Mouse (Mus musculus): Measurements from ENCODE around the gene Cyp2j12. TPM values are rescaled to one million over a fixed set of nuclear protein-coding genes. Genes with fewer than 3 reads are reported as not detected.

Gene Cyp2j12
- total RNA-seq (2023) = not detected

GRCm38 (mm10) chr4:96140732-96141467 is at the start of gene Cyp2j12:
TSS of gene Cyp2j12 (minus strand) at chr4:96141152.

GRCm38 (mm10) chr4:96077261-96078125 is 63.5 kb downstream of the Cyp2j12 start, which contains the start of gene Cyp2j13:
TSS of gene Cyp2j13 (minus strand) at chr4:96077546.

Other genes starting within 250 kb of the Cyp2j12 start
- gene Hook1, start 173.9 kb downstream of the Cyp2j12 start, total RNA-seq (2023) = 10 to 100 TPM; 26.5 to 26.8 TPM
- not detected for gene Cyp2j13, start 63.6 kb downstream of the Cyp2j12 start, total RNA-seq (2023)
- gene Cyp2j7, start 95.5 kb upstream of the Cyp2j12 start, total RNA-seq (2023) = not detected
- not detected for gene Cyp2j11, start 207.5 kb upstream of the Cyp2j12 start, total RNA-seq (2023)

Data from T-cell, adult 66 days (primary cell).